Mouse (Mus musculus) erythroblast, embryonic 14.5 days (primary cell): ENCODE measurements around the gene Mtfr1l.

Experiments
- GATA1 ChIP-seq: IDR thresholded peaks from 2 replicates; pipeline ENCODE4 v1.6.1; 2012; ENCODE audit warnings: low read length, inconsistent platforms, mixed read lengths
- TAL1 ChIP-seq: IDR thresholded peaks from 3 replicates; pipeline ENCODE4 v1.6.1; 2012; ENCODE audit warnings: low read length, inconsistent platforms, mixed read lengths

- TF ChIP-seq GATA1 (no peak), TAL1 (no peak)
These were observed 24.0 kb upstream of the Mtfr1l start for GRCm38 (mm10) chr4:134559154-134559553.
